Mouse (Mus musculus) CD4-positive naive resting alpha-beta T cell, adult 57 days (primary cell): Measurements from ENCODE around the gene Vmn1r195. TPM values are rescaled to one million over a fixed set of nuclear protein-coding genes. Genes with fewer than 3 reads are reported as not detected.

ENCODE experiments used
- total RNA-seq: library from RNA; stranded (reverse); gene quantifications from one replicate; pipeline ENCODE4 v1.2.4, GENCODE M21; 2023

The Vmn1r195 gene
- not detected for total RNA-seq

DNA sequence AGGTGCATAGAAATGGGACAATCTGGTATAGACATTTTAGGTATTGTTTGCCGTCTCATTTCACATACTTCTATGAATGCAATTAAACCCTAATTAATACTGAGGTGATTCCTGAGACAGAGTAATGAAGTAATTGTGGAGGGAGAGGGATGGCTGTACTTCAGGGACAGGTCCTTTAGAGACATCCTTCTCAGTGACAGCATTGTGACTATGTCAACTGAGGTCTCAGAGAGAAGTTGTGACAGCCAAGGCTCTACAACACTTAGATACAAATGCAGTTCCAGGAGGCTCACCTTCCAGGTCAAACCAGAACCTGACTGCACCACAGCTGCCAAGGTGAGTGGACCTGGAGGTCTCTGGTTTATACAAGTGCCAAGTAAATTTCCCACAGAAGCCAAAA, at the start of gene Vmn1r195:
Vmn1r195 (plus strand) TSS at position 301 of the 400 bp plus-strand sequence.

DNA sequence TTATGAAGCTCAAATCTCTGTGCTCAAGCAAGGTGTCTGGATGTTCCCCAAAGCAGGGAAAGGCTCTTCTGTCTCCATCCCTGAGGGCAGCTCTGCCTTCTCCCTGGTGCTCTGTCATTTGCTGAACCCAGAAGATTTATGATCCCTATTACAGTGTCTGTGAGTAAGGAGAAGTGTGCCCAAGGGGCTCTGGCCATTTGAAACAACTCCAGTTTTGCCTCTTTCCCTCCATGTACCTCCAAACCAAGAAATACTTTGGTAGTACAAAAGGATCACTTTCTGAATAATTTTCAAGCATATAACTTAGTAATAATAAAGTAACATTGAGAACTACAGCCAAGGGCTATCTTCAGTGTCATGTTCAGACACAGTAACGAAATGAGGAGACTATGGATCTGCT, 47.3 kb upstream of the Vmn1r195 start, which contains the start of gene Vmn1r193:
Vmn1r193 (minus strand) TSS at position 101 of the 400 bp plus-strand sequence.

DNA sequence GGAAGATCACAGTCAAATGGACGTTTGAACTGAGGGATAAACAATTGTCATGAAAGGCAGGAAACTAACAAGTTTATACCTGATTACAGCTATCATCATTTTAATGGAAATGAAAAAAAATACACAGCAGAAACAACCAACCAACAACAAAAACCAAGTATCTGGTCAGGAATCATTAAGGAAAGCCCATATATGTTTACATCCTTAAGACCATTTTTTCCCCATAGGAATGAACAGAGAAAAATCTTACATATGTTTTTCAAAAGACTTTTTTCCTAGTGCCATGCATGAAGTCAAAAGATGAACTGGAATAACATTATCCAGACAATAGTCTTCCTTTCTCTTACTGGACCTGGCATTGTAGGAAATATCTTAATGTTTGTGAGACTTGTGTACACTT, 26.4 kb upstream of the Vmn1r195 start, which contains the start of gene Vmn1r194:
Vmn1r194 (plus strand) TSS at position 301 of the 400 bp plus-strand sequence.

DNA sequence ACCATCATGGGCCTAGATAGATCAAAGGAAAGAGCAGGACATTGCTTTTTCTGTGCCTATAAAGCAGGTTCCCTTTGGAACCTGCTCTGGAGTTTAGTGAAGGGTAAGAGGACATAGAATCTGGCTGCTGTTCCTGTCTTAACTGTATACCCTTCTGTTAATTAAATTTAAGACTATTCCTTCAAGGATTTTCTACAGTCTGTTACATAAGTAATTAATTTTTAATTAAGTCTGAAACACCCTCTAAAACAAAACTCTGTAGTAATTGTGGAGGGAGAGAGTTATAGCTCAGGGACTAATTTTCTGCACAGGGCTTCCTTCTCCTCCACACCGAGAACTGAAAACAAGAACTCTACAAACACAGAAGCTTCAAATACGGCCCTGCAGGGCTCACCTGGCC, 19.3 kb downstream of the Vmn1r195 start, which contains the start of gene Vmn1r196:
Vmn1r196 (plus strand) TSS at position 301 of the 400 bp plus-strand sequence.

DNA sequence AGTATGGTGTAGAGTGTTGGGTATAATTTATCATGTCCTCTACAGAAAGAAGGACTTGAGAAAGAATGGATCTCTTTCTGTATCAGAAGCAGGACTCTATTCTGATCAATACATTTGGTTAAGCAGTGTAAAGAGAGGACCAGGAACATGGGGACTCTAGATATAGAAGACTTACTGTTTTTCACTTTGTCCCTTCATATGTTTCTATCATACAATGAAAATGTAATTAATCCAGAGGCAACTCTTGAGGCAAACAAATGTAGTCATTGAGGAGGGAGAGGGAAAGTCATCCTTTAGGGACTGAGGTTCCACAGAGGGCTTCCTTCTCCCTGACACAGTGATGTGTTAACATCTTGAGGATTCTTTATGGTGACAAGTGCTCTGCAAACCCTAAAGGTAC, 54.0 kb downstream of the Vmn1r195 start, which contains the start of gene Vmn1r197:
Vmn1r197 (plus strand) TSS at position 301 of the 400 bp plus-strand sequence.

Other genes starting within 250 kb of the Vmn1r195 start
- 25.1 TPM for gene Hist1h2ah, start 235.0 kb upstream of the Vmn1r195 start, total RNA-seq
- 16.7 TPM for gene Hist1h2bk, start 234.7 kb upstream of the Vmn1r195 start, total RNA-seq
- 47.7 TPM for gene Hist1h4i, start 229.2 kb upstream of the Vmn1r195 start, total RNA-seq
- gene Hist1h2ag, start 227.6 kb upstream of the Vmn1r195 start, total RNA-seq, result not detected
- 18.5 TPM for gene Hist1h2bj, start 227.3 kb upstream of the Vmn1r195 start, total RNA-seq
- not detected for gene Vmn1r188, start 186.1 kb upstream of the Vmn1r195 start, total RNA-seq
- not detected for gene Vmn1r189, start 164.7 kb upstream of the Vmn1r195 start, total RNA-seq
- not detected for gene Vmn1r191, start 86.6 kb upstream of the Vmn1r195 start, total RNA-seq
- gene Vmn1r192, start 79.4 kb upstream of the Vmn1r195 start, total RNA-seq, result not detected
- not detected for gene Vmn1r193, start 47.4 kb upstream of the Vmn1r195 start, total RNA-seq
- not detected for gene Vmn1r194, start 26.3 kb upstream of the Vmn1r195 start, total RNA-seq
- gene Vmn1r196, start 19.4 kb downstream of the Vmn1r195 start, total RNA-seq, result not detected
- gene Vmn1r197, start 54.1 kb downstream of the Vmn1r195 start, total RNA-seq, result not detected
- not detected for gene Vmn1r198, start 79.8 kb downstream of the Vmn1r195 start, total RNA-seq
- not detected for gene Vmn1r199, start 109.3 kb downstream of the Vmn1r195 start, total RNA-seq
- not detected for gene Vmn1r200, start 119.9 kb downstream of the Vmn1r195 start, total RNA-seq
- gene Vmn1r201, start 201.4 kb downstream of the Vmn1r195 start, total RNA-seq, result not detected
- not detected for gene Vmn1r202, start 234.9 kb downstream of the Vmn1r195 start, total RNA-seq
- not detected for gene Vmn1r203, start 247.6 kb downstream of the Vmn1r195 start, total RNA-seq